Mouse (Mus musculus) ES-CJ7 (cell line): ENCODE measurements around the gene Oaz1.
"Not testable (repeated sequence)": the region's sequence is repeated elsewhere in the genome, so short reads cannot be mapped to it uniquely, and the experiment has no call there.

Experiments used
- DNase-seq: peaks from one replicate; pipeline ENCODE4 v3.0.0; 2011; ENCODE audit warnings: low read depth, low spot score

Oaz1 gene

DNA sequence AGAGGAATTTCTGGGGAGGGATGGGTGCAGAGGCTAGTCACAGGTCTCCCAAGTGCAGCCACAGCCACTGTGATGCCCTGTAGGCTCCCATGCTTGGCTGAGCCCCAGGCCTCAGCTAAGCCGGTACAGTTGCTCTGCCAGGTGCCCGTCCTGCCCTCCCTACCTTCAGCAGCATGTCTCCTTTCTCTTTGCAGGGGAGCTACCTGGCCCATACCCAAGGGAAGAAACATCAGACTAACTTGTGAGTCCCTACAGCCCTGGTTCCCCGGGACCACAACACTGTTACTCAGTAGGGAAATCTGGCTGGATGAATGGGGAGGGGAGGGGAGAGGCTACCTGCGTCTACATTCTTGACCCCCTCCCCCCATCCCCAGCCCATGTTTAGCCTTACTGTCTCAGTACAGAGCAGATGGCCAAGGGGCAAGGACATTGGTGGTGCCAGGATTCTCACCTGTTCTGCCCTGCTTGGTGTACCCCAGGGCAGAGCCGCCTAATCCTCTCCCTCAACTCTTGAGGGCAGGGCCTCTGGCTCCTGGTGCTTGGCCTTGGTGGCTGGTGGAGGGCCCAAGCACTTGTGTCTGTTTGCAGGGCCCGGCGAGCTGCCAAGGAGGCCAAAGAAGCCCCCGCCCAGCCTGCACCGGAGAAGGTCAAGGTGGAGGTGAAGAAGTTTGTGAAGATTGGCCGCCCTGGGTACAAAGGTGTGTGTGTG, 24.1 kb upstream of the Oaz1 start:
- DNase-seq, result no peak

DNA sequence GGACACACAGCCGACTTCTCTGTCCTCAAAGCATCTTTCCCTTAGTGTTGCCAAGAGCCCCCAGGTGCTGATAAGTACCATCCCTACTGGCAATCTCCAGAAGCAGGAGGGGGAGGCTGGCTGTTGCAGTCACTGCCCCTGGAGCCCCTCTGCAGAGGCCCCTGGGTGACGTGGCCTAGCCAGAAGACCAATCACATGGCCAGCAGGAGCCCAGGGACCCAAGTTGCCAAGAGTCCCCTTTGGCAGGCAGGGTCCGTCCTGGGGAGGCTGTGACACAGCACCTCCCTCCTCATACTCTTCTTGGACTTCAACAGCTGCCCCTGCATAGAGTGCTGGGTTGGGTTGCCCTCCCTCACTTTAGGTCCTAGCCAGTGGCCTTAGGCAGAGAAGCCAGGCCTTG, 23.5 kb upstream of the Oaz1 start:
- DNase-seq, result no peak

DNA sequence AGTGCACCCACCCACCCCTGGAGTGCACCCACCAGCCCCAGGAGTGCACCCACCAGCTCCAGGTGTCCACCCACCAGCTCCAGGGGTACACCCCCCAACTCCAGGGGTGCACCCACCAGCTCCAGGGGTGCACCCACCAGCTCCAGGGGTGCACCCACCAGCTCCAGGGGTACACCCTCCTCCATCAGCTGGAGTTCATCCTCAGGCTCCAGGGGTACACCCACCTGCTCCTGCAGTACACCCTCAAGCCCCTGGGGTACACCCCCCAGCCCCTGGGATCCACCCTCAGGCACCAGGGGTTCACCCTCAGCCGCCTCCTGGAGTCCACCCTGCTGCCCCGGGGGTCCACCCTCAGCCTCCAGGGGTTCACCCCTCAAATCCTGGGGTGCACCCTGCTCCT, 22.1 kb upstream of the Oaz1 start:
- DNase-seq, result no peak

DNA sequence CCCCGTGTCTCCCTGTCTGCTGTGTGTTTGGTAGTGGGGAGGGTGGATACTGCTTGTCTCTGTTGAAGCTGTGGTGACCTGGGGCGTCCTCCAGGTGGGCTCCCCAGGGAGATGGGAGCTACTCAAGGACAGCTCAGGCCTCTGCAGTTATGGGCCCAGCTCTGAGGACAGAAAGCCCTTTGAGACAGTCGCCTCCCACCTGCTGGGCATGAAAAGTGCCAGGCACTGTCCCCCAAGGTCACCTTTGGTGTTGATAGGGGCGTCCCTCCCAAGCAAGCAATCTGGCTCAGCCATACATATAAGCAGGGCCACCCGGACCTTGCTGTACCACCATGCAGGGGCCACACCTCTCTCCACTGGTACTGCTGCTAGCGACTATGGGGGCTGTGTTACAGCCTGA, 21.5 kb upstream of the Oaz1 start, which contains the start of gene Amh:
Amh (plus strand) TSS at position 328 of the 400 bp plus-strand sequence.
- DNase-seq, result no peak

DNA sequence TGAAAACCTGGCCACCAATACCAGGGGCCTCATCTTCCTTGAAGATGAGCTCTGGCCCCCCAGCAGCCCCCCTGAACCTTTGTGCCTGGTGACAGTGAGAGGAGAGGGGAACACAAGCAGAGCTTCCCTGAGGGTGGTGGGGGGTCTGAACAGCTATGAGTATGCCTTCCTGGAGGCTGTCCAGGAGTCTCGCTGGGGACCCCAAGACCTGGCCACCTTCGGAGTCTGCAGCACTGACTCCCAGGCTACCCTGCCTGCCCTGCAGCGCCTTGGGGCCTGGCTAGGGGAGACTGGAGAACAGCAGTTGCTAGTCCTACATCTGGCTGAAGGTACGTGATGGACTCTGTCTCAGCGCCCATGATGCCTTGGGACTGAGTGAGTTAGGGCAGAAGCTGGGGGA, 21.1 kb upstream of the Oaz1 start:
- no peak for DNase-seq

DNA sequence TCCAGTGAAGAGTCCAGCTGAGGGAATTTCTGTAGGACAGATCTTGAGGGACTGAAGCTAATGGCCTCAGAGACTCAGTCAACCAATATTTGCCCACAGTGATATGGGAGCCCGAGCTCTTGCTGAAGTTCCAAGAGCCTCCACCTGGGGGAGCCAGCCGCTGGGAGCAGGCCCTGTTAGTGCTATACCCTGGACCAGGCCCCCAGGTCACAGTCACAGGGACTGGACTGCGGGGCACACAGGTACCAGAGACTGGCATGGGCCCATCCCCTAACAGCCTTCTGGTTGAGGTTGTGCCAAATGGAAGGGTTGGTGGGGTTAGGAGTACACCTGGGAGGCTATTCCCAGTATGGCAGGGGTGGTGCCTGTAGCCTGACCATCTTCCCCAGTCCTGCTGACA, 20.5 kb upstream of the Oaz1 start:
- peak; percentile 63 for DNase-seq

DNA sequence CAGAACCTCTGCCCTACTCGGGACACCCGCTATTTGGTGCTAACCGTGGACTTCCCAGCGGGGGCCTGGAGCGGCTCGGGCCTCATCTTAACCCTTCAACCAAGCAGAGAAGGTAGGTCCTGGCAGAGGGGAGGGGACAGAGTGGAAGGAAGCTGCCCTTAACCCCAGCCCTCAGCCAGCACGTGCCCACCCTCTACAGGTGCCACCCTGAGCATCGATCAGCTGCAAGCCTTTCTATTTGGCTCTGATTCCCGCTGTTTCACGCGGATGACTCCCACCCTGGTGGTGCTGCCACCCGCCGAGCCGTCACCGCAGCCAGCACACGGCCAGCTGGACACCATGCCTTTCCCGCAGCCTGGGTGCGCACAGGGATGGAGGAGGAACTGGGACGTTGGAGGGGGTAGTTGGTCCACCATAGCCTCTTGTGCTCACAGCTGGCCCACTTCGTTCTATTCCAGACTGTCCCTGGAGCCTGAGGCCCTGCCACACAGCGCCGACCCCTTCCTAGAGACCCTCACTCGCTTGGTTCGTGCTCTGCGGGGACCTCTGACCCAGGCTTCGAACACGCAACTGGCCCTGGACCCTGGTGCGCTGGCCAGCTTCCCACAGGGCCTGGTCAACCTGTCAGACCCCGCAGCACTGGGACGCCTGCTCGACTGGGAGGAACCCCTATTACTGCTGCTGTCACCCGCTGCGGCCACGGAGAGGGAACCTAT, 20.0 kb upstream of the Oaz1 start:
- DNase-seq, result no peak

DNA sequence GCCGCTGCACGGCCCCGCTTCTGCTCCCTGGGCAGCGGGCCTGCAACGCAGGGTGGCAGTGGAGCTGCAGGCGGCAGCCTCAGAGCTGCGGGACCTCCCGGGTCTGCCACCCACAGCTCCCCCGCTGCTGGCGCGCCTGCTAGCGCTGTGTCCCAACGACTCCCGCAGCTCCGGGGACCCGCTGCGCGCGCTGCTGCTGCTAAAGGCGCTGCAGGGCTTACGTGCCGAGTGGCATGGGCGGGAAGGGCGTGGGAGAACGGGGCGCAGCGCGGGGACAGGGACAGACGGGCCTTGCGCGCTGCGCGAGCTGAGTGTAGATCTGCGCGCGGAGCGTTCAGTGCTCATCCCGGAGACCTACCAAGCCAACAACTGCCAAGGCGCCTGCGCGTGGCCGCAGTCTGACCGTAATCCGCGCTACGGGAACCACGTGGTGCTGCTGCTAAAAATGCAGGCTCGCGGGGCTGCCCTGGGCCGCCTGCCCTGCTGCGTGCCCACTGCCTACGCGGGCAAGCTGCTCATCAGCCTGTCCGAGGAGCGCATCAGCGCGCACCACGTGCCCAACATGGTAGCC, 19.3 kb upstream of the Oaz1 start:
- DNase-seq, result peak; percentile 76

DNA sequence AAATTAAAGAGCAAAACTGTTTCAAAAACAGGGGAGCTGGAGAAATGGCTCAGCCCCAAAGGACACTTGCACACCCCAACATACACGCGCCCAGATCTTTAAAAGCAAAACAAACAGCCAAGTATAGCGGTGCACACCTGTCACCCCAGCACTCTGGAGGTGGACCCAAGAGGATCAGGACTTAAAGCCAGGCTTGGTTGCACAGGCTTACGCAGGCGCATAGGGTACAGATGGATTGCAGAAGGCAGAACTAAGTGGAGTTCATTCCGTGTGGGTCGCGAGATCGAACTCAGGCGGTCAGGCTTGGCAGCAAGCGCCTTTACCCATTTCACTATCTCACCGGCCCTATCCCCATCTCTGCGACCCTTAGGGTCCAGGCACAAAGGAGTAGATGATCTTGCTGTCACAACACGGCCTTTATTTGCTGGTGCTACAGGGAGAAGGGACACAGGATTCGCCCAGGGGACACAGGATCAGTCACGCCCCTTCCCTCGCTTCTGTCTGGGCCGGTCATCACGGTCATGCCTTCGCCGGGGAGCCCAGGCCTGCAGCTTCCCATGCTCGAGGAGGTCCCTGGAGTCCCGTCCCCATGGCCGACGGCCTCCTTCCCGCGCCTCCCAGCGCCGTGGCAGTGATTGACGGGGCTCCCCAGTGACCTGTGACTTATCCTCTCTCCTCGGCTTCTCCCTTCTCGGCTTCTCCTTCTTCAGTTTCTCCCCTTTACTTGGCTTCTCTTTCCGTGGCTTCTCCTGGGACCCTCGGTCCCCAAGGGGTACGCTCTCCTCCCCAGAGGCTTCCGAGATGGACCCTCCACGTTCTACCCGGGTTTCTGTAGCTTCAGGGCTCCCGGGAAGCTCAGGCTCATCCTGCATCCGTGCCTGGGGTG, 18.1 kb upstream of the Oaz1 start:
- DNase-seq, result no peak

DNA sequence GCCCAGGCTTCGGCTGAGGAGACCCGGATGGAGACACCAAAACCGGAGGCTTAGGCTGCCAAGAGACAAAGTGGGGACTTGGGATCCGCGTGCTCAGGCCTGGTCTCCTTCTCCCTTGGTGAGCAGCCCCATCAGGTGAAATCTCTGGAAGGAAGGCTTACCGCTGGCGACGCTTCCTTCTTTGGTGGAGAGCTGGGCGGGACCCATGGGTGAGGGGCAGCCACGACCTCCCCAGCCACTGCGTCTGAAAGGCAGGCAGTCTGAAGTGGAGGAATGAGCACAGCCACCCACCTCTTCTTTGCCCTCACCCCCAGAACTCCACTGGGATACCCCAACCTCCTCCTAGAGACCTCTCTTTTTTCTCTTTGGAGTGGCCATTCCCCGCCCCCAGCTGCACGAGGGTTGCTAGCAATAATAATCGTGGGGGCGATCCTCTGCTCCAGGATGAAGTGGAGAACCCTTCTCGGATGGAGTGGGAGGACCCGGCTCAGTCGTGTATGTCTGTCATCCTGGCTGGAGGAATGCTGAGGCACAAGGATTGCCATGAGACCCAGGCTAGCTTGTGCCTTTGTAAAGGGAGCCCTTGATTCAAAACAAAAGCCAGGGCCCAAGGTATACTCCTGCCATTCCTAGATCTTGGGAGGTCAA, 17.3 kb upstream of the Oaz1 start:
- no peak for DNase-seq

DNA sequence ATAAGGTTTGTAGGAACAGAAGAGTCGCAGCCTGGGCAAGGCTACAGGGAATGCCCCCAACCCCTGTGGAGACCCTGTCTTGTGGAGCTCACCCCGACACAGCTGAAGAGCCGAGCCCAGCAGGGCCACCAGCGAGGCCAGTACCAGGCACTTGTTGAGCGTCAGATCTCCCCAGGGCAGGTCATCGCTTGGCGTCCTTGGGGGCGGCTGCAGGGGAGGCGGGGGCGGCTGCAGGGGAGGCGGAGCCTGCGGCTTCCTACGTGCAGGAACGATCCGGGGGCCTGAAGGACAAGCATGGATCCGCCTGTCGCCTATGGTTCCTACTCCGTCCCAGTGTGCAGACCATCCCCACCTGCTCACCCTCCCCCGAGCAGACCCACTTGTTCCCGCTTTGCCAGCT, 16.4 kb upstream of the Oaz1 start:
- DNase-seq, result no peak

DNA sequence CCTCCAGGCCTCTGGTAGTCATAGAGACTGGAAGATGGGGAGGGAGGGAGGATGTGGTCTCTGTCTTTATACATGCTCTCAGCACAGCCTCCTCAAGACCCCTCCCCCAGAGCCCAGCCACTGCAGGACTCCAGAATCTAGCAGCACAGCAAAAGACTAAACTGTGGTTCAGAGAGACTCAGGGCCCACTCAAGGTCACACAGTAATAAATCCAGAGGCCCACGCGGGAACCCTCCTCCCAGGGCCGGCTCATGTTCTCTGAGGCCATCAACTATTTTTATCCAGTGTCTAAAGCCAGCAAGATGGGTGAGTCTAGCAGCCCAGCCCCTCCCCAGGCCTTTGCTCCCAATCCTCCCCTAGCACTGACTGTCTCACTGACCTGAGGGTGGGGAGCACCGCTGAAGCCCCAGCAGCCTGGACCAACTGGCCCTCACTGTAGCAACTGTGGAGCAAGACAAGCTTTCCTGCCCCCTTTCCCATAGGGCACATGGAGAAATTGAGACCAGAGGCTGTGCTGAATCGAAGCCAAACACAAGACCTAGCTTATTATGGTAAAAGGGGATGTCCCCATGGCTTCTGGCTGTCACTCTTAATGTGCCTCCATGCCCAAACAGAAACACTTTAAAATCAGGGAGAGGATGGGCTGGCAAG, 13.9 kb upstream of the Oaz1 start:
- DNase-seq, result no peak

DNA sequence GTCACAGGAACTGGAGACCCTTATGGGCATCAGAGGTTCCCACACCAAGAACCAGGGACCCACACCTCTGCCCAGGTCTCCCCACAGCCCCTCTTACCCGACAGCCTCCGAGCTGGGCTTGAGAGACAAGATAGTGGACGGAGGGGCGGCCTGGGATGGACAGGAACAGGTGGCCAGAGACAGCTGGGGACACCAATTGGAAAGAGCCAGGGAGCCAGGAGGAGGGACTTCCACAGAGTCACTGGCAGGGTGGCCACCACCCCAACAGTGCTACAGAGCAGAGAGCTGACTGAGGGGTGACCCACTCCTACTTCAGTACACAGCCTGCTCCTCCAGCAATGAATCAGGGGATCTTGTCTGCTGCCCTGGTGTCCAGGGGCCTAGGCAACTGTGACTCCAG, 13.1 kb upstream of the Oaz1 start, which contains the start of gene Jsrp1:
Jsrp1 (minus strand) TSS at position 133 of the 400 bp plus-strand sequence.
- no peak for DNase-seq

DNA sequence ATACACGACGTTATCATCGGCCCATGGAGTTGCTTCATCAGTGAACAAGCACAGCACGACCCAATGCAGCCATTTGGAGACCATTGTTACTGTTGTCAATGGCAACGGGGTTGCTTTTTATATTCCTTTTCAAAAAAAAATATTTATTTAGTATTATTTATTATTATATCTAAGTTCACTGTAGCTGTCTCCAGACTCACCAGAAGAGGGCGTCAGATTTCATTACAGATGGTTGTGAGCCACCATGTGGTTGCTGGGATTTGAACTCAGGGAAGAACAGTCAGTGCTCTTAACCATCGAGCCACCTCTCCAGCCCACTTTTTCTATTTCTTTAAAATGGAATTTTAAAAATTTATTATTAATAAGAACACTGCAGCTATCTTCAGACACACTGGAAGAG, 11.7 kb upstream of the Oaz1 start:
- DNase-seq, result no peak

DNA sequence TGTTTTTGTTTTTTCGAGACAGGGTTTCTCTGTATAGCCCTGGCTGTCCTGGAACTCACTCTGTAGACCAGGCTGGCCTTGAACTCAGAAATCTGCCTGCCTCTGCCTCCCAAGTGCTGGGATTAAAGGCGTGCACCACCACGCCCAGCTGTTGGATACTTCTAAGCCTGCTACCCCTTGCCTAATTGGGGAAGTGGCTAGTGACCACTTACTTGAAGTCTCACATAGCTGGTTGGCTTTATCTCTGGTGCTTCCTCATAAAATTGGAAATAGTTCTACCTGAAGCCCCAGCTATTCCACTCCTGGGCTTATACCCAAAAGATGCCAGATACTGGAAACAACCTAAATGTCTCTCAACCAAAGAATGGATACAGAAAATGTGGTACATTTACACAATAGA, 10.2 kb upstream of the Oaz1 start:
- not testable (repeated sequence) for DNase-seq

DNA sequence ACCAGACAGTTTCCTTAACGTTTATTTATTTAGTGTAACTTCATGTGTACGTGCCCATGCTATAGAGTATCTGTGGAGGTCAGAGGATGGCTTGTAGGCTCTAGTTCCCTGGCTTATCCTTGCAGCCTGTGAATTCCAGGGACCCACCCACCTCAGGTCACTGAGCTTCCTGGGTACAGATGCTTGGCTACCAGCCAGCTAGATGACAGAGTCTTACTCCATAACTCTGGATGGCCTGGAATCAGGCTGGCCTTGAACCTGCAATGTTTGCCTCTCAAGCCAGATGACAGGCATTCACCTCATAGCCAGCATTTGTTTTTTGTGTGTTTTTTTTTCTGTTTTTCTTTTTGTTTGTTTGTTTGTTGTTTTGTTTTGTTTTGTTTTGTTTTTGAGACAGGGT, 9.3 kb upstream of the Oaz1 start:
- DNase-seq, result no peak

DNA sequence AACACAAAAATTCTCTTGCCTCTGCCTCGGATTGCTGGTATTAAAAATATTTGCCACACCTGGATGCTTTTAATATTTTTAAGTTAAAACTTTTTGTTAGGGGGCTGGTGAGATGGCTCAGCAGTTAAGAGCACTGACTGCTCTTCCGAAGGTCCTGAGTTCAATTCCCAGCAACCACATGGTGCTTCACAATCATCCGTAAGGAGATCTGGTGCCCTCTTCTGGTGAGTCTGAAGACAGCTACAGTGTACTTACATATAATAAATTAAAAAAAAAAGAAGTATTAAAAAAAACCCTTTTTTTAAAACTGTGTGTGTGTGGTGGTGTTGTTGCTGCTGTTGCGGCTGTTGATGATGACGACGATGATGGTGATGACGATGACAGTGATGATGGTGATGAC, 8.5 kb upstream of the Oaz1 start:
- peak; percentile 64 for DNase-seq

DNA sequence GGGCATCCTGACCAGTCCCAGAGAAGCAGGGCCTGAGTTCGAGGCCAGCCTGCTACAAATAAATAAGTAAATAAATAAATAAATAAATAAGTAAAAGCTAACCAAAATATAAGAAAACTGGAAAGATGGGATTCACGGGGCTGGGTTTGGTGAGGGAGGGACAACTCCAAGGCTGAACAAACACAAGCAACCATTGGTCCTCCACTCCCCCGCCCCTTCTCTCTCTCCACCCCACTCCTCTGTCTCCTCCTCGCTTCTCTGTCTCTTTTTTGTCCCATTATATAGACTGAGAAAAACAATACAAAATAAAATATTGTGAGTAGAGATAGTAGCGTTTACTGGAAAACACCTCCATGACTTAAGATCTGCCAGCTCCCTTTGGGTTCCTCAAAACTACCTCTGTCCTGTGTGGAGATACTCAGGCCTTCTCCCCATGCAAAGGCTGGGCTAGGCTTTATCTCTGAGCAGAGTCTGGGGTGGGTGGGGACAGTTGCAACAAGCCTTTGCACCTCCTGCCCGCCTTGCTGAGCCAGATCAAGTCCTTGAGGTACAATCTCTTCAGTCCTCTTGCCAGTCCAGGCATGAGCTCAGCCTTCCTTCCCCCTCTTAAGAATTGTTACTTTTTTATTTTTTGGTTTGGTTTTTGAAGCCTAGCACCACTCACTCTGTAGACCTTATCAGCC, 7.7 kb upstream of the Oaz1 start:
- DNase-seq, result no peak

DNA sequence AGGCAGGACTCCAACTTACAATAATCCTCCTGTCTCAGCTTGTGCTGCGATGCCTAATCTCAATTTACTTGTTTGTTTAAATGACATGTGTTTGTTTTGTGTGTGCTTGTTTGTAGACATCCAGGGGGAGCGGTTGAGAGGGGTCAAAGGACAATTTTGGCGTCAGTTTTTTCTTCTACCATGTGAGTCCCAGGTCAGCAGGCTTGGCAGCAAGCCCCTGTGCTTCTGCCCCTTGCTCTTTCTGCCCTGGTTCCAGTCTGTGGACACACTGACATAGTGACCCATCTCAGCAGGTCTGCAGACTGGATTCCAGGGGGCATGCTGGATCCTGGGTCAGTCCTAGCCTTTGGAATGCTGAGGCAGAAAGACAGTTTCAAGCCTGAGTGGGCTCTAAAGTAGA, 7.0 kb upstream of the Oaz1 start:
- DNase-seq, result no peak

DNA sequence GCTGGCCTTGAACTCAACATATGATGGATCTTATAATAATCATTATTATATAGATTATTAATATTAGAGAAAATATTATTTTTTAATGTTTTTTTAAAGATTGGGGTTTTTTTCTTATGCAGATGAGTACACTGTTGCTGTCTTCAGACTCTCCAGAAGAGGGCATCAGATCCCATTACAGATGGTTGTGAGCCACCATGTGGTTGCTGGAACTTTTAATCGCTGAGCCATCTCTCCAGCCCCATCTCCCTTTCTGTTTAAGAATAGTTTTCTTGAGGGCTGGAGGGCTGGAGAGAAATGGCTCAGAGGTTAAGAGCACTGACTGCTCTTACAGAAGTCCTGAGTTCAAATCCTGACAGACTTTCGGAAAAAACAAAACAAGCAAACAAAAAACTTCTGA, 4.5 kb upstream of the Oaz1 start:
- peak; percentile 71 for DNase-seq
